Mouse (Mus musculus): ENCODE results near the gene Arvcf.

The Arvcf gene

GRCm38 (mm10) chr16:18347931-18348600 is at the start of gene Arvcf, which contains the start of gene Tango2:
Gene Arvcf, plus strand, starts transcription at chr16:18348182.
Gene Tango2, minus strand, starts transcription at chr16:18348103.
- peak; percentile 93 for DNase-seq (ENCODE audit: low read depth, low spot score)

- no peak for DNase-seq (ENCODE audit: low read depth, low spot score)
These were observed 39.8 kb upstream of the Arvcf start for GRCm38 (mm10) chr16:18308159-18308558.

- no peak for DNase-seq (ENCODE audit: low read depth, low spot score)
These were observed 29.0 kb upstream of the Arvcf start for GRCm38 (mm10) chr16:18318992-18319391.

GRCm38 (mm10) chr16:18321443-18321842 is 26.5 kb upstream of the Arvcf start:
- no peak for DNase-seq (ENCODE audit: low read depth, low spot score)

- DNase-seq (ENCODE audit: low read depth, low spot score): no peak
These were observed 24.5 kb upstream of the Arvcf start for GRCm38 (mm10) chr16:18323460-18323859.

GRCm38 (mm10) chr16:18324031-18324430 is 24.0 kb upstream of the Arvcf start:
- no peak for DNase-seq (ENCODE audit: low read depth, low spot score)

- DNase-seq (ENCODE audit: low read depth, low spot score): no peak
These were observed 22.2 kb upstream of the Arvcf start for GRCm38 (mm10) chr16:18325741-18326140.

GRCm38 (mm10) chr16:18327936-18328335 is 20.0 kb upstream of the Arvcf start:
- DNase-seq (ENCODE audit: low read depth, low spot score): no peak

- no peak for DNase-seq (ENCODE audit: low read depth, low spot score)
These were observed 19.5 kb upstream of the Arvcf start for GRCm38 (mm10) chr16:18328524-18328923.

GRCm38 (mm10) chr16:18333976-18334375 is 14.0 kb upstream of the Arvcf start:
- DNase-seq (ENCODE audit: low read depth, low spot score): peak; percentile 11

GRCm38 (mm10) chr16:18335981-18336380 is 12.0 kb upstream of the Arvcf start:
- no peak for DNase-seq (ENCODE audit: low read depth, low spot score)

GRCm38 (mm10) chr16:18337261-18337660 is 10.7 kb upstream of the Arvcf start:
- no peak for DNase-seq (ENCODE audit: low read depth, low spot score)

GRCm38 (mm10) chr16:18339866-18340265 is 8.1 kb upstream of the Arvcf start:
- DNase-seq (ENCODE audit: low read depth, low spot score): no peak

- DNase-seq (ENCODE audit: low read depth, low spot score): no peak
These were observed 6.4 kb upstream of the Arvcf start for GRCm38 (mm10) chr16:18341605-18342004.

GRCm38 (mm10) chr16:18342076-18342475 is 5.9 kb upstream of the Arvcf start:
- no peak for DNase-seq (ENCODE audit: low read depth, low spot score)

- no peak for DNase-seq (ENCODE audit: low read depth, low spot score)
These were observed 5.1 kb upstream of the Arvcf start for GRCm38 (mm10) chr16:18342650-18343570.

- DNase-seq (ENCODE audit: low read depth, low spot score): peak; percentile 98
These were observed 4.2 kb upstream of the Arvcf start for GRCm38 (mm10) chr16:18343778-18344177.

GRCm38 (mm10) chr16:18345243-18345642 is 2.7 kb upstream of the Arvcf start:
- peak; percentile 82 for DNase-seq (ENCODE audit: low read depth, low spot score)

GRCm38 (mm10) chr16:18348601-18349175 is 706 bp downstream of the Arvcf start:
- DNase-seq (ENCODE audit: low read depth, low spot score): peak; percentile 9

- DNase-seq (ENCODE audit: low read depth, low spot score): no peak
These were observed 1.9 kb downstream of the Arvcf start for GRCm38 (mm10) chr16:18349761-18350325.

GRCm38 (mm10) chr16:18351313-18352055 is 3.5 kb downstream of the Arvcf start:
- DNase-seq (ENCODE audit: low read depth, low spot score): peak; percentile 51
